Mouse (Mus musculus) G1E (cell line): ENCODE measurements around the gene Krt82.

Experiments used
- CTCF ChIP-seq: IDR thresholded peaks from 2 replicates; pipeline ENCODE4 v1.5.1; 2012; ENCODE audit warnings: low read depth, low read length, inconsistent platforms, mixed read lengths
- GATA1 ChIP-seq: IDR thresholded peaks from 2 replicates; pipeline ENCODE4 v1.6.1; 2012; ENCODE audit warnings: borderline replicate concordance, low read length, inconsistent platforms, mixed read lengths
- POLR2AphosphoS5 ChIP-seq: IDR thresholded peaks from 2 replicates; pipeline ENCODE4 v1.6.1; 2012; ENCODE audit warnings: low read depth, low read length, inconsistent platforms; ENCODE audit not compliant: insufficient replicate concordance
- TAL1 ChIP-seq: conservative IDR thresholded peaks from 2 replicates; pipeline ENCODE4 v1.6.1; 2012; ENCODE audit warnings: low read depth, low read length, inconsistent platforms, mixed read lengths

DNA sequence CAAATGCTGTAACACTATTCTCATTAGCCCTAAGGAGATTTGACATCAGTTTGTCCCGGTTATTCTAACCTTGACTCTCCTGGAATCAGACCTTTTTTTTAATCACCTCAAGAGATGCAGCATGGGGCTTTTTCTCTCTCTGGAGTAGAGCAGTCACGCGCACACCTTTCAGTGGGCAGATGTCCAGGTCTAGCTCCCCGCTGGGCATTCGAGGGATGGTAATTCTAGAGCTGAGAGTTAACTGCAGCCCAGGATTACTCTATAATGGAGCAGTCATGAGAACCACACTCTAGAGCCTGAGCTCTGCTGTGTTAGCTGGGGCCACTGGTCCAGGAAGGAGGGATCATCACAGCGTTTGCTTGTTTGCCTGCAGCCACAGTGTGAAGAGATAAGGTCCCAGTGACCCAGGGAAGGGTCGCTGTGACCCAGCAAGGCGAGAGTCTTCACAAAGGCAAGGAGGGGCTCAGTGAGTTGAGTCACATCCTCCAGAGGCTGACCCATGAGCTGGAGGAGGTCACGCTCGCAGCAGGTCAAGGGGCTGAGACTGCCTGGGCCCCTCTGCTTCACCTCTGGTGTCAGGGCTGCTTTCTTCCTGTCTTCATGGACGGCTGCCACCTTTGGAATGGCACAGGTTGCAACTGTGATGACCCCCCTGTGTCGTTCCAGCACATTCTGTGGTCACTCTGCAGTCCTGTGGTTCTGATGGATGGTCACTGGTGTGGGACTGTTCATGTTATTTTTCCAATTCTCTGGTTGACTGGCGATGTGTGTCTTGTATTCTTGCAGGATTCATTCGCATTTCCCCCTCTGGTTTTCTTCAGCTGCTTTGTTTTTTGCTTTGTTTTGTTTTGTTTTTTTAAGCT, 43.3 kb downstream of the Krt82 start:
- TF ChIP-seq GATA1: no peak
- TF ChIP-seq CTCF: no peak
- TF ChIP-seq TAL1: no peak
- no peak for TF ChIP-seq POLR2AphosphoS5
